Mouse (Mus musculus): Measurements from ENCODE around the gene St3gal6.

DNA sequence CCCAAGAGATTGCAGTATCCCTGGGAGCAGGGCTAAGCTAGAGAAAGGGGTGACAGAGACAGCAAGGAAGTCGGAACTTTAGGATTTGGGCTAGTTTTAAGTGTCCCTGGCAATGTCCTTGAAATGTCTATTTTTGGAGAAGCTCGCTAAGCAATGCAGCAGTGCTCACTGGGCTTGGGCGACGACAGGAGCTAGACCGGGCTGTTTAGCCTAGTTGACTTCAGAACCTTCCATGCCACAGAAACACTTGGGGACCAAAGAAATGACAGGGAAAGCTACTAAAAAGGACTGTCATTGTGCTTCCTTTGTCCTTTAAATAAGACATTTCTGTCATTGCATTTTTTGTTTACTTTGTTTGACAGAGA is 42.2 kb downstream of the St3gal6 start:
- no peak for TF ChIP-seq POLR2A (IDR thresholded peaks at IDR 0.05; ENCODE audit: insufficient read depth, low read depth, low read length)
- no peak for TF ChIP-seq CTCF (IDR thresholded peaks at IDR 0.05; ENCODE audit: insufficient read depth, low read depth, low read length)
